Mouse (Mus musculus): ENCODE results near the gene Galnt2.
A peak's percentile ranks its signal among the peaks of the same experiment; 100 is the strongest.

Gene Galnt2

GRCm38 (mm10) chr8:124329690-124330089 lies 98.5 kb downstream of the Galnt2 start:
- no peak for DNase-seq (ENCODE audit: low read depth)

- DNase-seq (ENCODE audit: low read depth) = peak; percentile 24
These were observed 99.2 kb downstream of the Galnt2 start for GRCm38 (mm10) chr8:124330433-124330832.

GRCm38 (mm10) chr8:124331094-124331493 lies 99.9 kb downstream of the Galnt2 start:
- DNase-seq (ENCODE audit: low read depth) = peak; percentile 83

- DNase-seq (ENCODE audit: low read depth) = no peak
These were observed 100.5 kb downstream of the Galnt2 start for GRCm38 (mm10) chr8:124331706-124332105.

GRCm38 (mm10) chr8:124336302-124336701 lies 105.1 kb downstream of the Galnt2 start:
- no peak for DNase-seq (ENCODE audit: low read depth)

GRCm38 (mm10) chr8:124339742-124340141 lies 108.6 kb downstream of the Galnt2 start:
- DNase-seq (ENCODE audit: low read depth) = no peak

GRCm38 (mm10) chr8:124340360-124341068 lies 109.3 kb downstream of the Galnt2 start:
- DNase-seq (ENCODE audit: low read depth) = peak; percentile 60

GRCm38 (mm10) chr8:124343151-124343550 lies 112.0 kb downstream of the Galnt2 start:
- DNase-seq (ENCODE audit: low read depth) = no peak

- DNase-seq (ENCODE audit: low read depth) = no peak
These were observed 112.8 kb downstream of the Galnt2 start for GRCm38 (mm10) chr8:124343991-124344390.

GRCm38 (mm10) chr8:124345098-124345497 lies 113.9 kb downstream of the Galnt2 start:
- DNase-seq (ENCODE audit: low read depth) = peak; percentile 65

GRCm38 (mm10) chr8:124346852-124347523 lies 115.8 kb downstream of the Galnt2 start:
- peak; percentile 85 for DNase-seq (ENCODE audit: low read depth)

GRCm38 (mm10) chr8:124348087-124348486 lies 116.9 kb downstream of the Galnt2 start:
- no peak for DNase-seq (ENCODE audit: low read depth)

GRCm38 (mm10) chr8:124349663-124350062 lies 118.5 kb downstream of the Galnt2 start:
- DNase-seq (ENCODE audit: low read depth) = peak; percentile 88

GRCm38 (mm10) chr8:124351636-124352035 lies 120.4 kb downstream of the Galnt2 start:
- DNase-seq (ENCODE audit: low read depth) = peak; percentile 36

- DNase-seq (ENCODE audit: low read depth) = no peak
These were observed 129.7 kb downstream of the Galnt2 start for GRCm38 (mm10) chr8:124360911-124361310.

GRCm38 (mm10) chr8:124361773-124362427 lies 130.7 kb downstream of the Galnt2 start:
- no peak for DNase-seq (ENCODE audit: low read depth)

- DNase-seq (ENCODE audit: low read depth) = no peak
These were observed 131.4 kb downstream of the Galnt2 start for GRCm38 (mm10) chr8:124362589-124362988.

GRCm38 (mm10) chr8:124363337-124363736 lies 132.1 kb downstream of the Galnt2 start:
- no peak for DNase-seq (ENCODE audit: low read depth)

GRCm38 (mm10) chr8:124368213-124368612 lies 137.0 kb downstream of the Galnt2 start:
- DNase-seq (ENCODE audit: low read depth) = peak; percentile 84

- DNase-seq (ENCODE audit: low read depth) = peak; percentile 28
These were observed 139.4 kb downstream of the Galnt2 start for GRCm38 (mm10) chr8:124370422-124371183.

- no peak for DNase-seq (ENCODE audit: low read depth)
These were observed 140.4 kb downstream of the Galnt2 start for GRCm38 (mm10) chr8:124371410-124372123.

GRCm38 (mm10) chr8:124373753-124374152 lies 142.6 kb downstream of the Galnt2 start:
- DNase-seq (ENCODE audit: low read depth) = no peak

Data from NIH3T3 (cell line).